Mouse (Mus musculus) layer of hippocampus, adult 9-11 months (tissue): Measurements from ENCODE around the gene Gm20388.

Source experiments
- DNase-seq: peaks from one replicate; pipeline ENCODE4 v3.0.0; 2022

Gene Gm20388

DNA sequence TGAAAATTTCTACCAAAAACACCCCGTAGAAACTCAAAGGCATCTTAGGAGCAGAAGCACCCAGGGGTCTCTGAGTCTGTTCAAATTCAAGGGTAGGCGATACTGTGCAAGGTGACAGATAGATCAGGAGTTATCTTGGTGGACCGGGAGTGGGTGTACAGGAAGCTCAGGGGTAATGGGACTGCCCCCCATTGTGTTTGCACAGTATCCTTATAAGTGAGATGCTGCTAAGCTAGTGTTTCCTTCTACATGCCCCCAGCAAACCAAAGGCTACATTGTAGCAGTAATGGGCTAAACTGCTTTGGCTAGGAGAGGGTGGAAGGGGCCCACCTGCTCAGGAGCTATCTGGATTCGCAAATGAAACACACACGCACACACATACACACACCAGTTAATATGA, 1250.8 kb downstream of the Gm20388 start:
- no peak for DNase-seq

DNA sequence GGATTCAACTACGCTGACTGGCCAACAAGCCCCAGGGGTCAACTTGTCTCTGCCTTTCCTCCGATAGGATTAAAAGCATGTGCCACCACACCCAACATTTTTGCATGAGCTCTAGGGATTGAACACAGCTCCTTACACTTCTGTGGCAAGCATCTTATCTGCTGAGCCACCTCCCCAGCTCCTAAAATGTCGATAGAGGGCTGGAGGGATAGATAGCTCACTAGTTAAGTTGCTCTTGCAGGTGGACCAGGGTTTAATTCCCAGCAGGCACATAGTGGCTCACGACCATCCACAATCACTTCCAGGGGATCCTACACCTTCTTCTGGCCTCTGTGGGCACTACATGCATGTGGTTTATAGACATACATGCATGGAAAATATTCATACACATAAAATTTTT, 1251.8 kb downstream of the Gm20388 start:
- DNase-seq, result no peak

DNA sequence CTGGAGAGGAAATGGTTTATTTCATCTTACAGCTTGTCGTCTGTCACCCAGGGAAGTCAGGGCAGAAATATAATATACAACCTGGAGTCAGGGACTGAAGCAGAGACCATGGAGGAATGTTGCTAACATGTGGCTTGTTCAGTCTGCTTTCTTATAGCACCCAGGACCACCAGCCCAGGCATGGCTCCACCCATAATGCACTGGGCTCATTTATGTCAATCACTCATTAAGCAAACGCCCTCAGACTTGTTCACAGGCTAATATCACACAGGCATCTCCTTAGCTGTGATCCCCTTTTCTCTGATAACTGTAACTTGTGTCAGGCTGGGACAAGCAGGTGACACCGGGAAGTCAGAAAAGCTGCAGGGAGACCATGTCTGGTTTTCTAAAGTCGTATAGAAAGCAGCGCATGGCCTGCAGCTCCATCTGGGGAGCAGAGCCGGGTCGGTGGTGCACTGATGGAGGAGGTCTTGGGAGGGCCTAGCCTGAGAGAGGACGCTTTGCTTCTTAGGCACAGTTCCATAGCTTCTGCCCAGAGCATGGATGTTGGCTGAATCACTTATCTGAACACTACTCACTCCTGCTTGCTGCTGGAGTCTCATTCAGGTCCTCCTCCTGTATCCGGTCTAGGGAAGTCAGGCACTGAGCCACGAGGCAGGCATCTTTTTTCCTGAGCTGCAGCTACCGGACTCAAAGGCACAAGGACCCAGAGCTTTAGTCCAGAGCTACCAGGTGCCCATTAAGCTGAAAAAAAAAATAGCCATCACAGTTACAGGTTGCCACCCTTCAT, 1252.5 kb downstream of the Gm20388 start:
- DNase-seq, result no peak

- no peak for DNase-seq
These were observed 1253.4 kb downstream of the Gm20388 start for GRCm38 (mm10) chr8:121164017-121164469.

DNA sequence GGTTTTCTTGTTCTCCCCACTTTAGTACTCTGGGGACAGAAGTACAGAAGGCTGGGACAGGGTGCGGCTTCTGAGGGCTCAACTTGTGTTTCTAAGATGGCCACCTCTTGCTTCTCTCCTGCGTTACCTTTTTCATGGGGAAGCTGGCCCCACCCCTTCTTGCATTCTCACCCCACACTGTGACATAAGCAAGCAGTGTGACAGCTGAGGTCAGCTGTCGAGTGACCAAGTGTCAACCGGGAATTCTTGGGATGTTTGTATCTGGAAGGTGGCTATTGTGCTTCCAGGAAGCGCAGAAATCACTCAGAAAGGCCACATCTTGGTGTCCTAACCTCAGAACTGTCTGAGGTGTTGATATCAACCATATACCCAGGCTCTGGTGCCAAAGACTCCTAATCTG, 1257.4 kb downstream of the Gm20388 start:
- no peak for DNase-seq

DNA sequence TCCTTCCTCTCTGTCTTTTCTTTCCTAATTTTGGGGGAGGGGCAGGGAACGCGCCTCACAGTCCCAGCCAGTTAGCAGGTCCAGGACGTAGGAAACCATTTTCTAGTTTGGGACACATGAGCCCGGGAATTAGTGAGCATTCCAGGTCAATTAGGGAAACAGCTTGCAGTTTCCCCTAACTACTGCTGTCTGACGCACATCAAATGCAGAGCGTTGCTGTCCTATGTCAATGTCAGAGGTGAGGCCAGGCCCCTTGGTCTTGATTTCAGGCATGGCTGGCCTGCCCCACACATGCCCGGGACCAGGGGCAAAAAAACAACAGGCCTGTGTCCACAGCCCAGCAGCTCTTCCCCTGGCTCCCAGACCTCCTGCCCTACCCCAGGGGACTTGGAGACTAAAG, 1259.5 kb downstream of the Gm20388 start:
- DNase-seq, result no peak

GRCm38 (mm10) chr8:121170626-121171552, 1260.2 kb downstream of the Gm20388 start:
- DNase-seq, result peak; percentile 21

- no peak for DNase-seq
These were observed 1261.9 kb downstream of the Gm20388 start for GRCm38 (mm10) chr8:121172567-121172966.

DNA sequence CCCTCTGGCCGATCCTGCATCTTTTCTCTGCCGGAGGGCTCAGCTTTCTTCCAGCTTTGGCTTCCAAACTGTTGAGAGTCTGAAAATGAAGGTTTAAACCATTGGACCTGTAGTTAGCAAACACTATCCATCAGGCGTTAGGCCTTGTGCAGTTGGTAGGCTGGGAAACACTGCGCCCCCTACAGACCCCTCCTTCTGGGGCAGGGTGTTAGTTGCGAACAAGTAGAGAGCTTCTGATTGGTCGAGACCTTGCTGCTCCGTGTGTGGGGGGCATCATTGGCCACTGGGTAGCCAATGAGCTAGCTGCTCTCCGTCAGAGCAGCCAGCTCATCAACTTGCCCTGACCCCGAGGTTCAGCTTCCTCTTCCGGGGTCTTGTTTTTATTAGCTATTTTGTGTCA, 1263.5 kb downstream of the Gm20388 start:
- no peak for DNase-seq

GRCm38 (mm10) chr8:121174721-121175539, 1264.3 kb downstream of the Gm20388 start:
- DNase-seq, result no peak

DNA sequence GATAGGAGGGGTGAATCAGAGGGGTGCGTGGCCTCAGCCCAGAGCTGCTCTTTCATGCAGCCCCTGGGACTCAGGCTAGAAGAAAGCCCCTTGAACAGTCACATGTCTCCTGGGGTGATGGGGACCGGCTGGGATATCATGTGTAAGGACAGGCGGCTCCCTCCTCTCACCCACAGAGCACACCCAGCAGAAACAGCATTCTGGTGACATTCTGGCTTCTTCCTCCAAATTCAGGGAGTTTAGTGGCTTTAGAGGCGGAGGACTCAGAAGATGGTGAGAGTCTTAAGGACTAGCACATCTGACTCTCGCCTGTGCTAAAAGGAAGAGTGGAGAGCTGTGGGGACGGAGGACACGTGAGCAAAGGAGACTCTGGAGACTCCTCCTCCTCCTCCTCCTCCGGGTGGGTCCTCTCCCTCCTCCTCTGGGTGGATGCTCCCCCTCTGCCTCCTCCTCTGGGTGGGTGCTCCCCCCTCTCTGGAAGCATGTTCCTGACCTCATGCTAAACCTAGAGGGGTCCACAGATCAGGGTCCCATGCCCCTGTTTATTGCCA, 1265.0 kb downstream of the Gm20388 start:
- DNase-seq, result no peak

DNA sequence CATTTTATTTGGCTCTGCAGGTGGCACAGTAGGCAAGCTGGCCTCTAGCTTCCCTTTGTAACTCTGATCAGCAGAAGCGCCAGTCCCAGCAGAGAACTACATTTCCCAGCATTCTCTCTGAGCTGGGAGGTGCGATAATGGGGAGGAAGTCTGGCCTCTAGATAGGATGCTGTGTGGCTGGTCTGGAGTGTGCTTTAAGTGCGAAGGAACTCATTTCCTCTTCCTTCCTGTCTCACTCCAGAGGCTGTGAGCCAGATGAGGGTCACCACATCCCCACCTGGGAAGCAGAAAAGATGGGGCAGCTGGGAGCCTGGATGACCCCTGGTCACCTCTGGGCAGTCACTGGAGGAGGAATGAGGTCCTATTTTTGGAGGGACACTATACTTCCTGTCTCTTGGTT, 1265.7 kb downstream of the Gm20388 start:
- DNase-seq, result no peak

DNA sequence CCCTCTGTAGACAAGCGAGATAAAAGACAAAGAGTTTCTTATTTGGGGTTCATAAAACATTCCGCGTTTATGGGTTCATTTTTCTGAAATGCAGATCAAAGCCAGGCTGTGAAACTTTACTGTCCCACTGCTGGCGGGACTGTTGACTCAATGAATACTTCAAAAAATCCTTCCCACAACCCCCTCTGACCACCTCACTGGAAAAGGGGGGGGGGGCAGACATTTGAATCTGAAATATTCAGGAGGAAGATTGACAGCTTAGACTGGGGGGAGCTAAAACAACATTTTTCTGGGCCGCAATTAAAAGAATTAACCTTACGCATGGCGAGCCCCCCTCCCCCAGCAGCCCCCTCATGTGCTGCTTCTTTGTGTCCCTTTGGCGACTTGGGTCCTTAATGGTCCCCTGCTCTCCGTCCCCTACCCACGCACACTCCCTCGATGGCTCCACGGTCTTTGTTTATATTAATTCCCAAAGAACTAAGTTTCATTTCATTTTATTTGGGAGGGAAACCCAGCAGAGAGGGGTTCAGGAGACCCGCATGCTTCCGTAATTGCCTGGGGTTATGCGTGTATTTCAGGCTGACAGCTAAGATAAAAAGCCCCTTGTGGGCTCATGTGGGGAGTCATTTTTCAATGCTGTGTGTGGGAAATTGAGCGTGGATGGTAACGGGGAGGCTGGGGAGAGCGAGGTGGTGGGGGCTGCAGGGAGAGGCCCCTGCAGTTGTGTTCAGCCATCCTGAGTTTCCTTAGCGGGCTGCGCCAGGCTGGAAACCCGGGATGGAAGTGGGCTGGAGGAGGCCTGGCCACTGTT, 1270.0 kb downstream of the Gm20388 start:
- no peak for DNase-seq

DNA sequence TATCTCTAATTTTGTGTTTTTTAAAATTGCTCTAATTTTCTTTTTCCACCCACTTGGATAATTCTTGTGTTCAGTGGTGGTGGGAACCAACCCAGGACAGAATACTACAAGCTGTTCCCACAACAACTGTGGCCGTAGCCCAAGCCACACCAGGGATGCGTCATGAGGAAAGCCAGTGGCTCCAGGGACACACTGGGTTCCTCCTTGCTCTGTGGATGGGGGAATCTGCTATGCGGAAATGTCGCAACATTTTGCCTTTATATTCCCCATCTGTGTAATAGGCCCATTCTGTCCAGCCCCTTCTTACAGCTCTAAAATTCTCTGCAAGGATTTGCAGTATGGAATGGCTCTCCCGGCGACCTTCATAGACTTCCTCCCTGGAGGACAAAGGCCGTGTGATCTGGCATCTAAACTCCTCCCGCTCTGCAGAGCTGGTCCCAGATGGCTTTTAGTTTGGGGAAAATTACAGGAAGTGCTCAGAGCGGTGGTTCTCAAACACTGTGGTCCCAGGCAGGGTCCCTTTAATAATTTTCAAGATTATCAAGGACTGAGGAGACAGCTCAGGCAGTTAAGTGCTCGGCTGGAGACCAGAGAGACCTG, 1270.7 kb downstream of the Gm20388 start:
- no peak for DNase-seq

DNA sequence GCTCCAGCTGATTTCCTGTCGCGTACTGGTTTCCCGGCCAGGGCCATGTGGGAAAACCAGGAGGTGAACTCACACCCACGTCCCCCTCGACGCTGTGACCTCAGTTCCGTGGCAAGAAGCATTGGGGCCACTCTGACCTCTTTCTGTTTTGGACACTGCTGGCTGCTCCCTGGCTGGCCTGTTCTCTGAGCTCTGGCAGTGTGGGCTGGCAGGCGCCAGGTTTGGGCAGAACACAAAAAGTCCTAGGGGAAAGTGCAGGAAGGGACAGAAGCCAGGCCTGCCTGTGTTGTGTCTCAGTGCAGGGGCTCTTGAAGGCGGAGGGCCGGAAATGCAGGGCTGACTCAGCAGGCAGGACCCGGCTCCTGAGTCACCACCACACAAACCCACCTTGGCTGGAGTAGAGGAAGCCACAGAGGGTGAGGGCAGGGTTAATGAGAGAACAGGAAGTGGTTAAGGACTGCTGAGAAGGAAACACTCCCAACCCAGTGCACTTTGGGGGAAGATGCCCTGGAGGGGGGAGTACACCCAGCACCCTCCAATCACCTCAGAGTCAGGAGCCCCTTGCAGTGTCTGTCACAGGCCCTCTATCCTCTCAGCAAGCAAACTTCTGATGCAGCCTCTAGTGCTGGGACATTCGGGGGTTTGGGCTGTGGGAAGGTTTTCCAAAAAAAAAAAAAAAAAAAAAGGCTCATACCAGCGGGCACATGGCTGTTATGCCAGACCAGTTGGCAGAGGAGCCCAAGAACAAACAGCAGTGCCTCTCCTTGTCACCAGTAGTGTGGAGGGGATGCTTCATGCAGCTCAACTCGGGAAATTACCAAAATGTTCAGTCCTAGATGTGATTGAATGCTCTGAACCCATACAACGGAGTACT, 1277.1 kb downstream of the Gm20388 start:
- no peak for DNase-seq

DNA sequence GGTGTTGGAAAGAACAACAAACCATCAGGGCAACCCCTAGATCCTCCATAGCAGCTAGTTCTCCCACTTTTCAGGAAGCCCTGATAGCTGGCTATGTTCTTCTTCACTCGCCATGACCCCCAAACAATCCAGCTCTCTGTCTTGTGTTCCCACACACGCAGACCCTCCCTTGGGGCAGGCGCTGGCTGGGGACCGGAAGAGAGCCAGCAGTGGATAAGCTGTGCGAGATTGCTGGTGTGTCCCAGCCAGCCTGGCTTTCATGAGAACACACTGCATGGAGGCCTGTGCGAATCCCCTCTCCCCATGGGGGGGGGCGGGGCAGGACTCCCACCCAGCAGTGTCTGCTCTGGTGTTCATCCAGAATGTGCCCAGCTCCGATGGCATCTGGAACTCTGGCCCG, 1278.4 kb downstream of the Gm20388 start:
- no peak for DNase-seq

DNA sequence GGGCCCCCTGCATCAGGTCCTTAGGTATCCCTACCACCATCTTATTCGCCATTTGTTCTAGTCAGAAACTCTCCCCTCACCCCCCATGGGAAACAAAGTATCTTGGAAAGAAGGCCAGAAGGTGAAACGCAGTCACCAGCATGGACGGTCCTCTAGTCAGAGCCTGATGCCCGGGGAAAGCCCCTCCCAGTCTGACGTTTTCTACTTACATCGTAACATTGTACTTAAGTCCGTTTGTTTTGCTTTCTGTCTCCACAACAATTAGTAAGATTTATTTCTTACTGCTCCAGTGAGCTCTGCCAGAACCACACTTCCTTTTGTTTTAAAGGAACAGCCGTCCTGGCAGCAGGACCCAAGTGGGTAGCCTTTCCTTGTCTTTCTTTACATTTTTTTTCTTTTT, 1281.8 kb downstream of the Gm20388 start:
- no peak for DNase-seq

DNA sequence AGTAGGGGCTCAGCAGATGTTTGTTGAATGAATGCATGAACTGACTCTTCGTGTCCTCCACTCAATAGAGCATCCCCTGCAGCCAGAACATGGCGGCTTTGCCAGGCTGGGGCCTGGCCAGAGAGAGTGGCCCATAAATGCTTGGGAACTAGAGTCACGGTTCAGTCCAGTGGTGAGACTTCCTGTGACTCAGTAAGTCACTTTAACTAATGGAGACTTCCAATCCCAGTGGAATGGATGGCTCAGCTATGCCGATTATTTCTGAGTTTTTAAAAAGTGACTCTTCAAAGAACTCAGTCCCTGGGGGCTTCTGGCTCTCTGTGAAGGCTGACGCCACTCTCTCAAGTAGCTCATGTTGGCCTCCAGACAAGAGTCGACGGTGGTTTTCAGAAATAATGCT, 1285.3 kb downstream of the Gm20388 start:
- no peak for DNase-seq

- DNase-seq, result no peak
These were observed 1286.4 kb downstream of the Gm20388 start for GRCm38 (mm10) chr8:121196726-121197668.
